Mouse (Mus musculus) neural tube, embryonic 15.5 days (tissue): ENCODE results near the gene BC030867. TPM values are rescaled to one million over a fixed set of nuclear protein-coding genes. Genes with fewer than 3 reads are reported as not detected.
"Not testable (repeated sequence)": the region's sequence is repeated elsewhere in the genome, so short reads cannot be mapped to it uniquely, and the experiment has no call there.

ENCODE experiments used
- ATAC-seq: fragments of 200-750 bp; cut with Nextera tagmentation; 2 replicates; pipeline ENCODE4 v1.8.0; 2017; ENCODE audit warnings: mild to moderate bottlenecking, moderate TSS enrichment, moderate library complexity; ENCODE audit not compliant: low FRiP score
- H3K27ac ChIP-seq: fragments of 300-500 bp; sonication (generic); replicated peaks from 2 replicates; pipeline ENCODE4 v1.5.1; 2015; ENCODE audit warnings: mild to moderate bottlenecking, inconsistent platforms
- H3K27me3 ChIP-seq: fragments of 300-500 bp; sonication (generic); replicated peaks from 2 replicates; pipeline ENCODE4 v1.6.1; 2015; ENCODE audit warnings: inconsistent platforms
- H3K36me3 ChIP-seq: fragments of 300-500 bp; sonication (generic); 2 replicates; pipeline ENCODE4 v1.6.1; 2015; ENCODE audit warnings: inconsistent platforms
- H3K4me1 ChIP-seq: fragments of 300-500 bp; sonication (generic); 2 replicates; pipeline ENCODE4 v1.6.1; 2015; ENCODE audit warnings: inconsistent platforms
- H3K4me2 ChIP-seq: fragments of 300-500 bp; sonication (generic); 2 replicates; pipeline ENCODE4 v1.6.1; 2015; ENCODE audit warnings: inconsistent platforms, mild to moderate bottlenecking, moderate library complexity
- H3K4me3 ChIP-seq: fragments of 300-500 bp; sonication (generic); replicated peaks from 2 replicates; pipeline ENCODE4 v1.5.1; 2015; ENCODE audit warnings: mild to moderate bottlenecking, inconsistent platforms
- H3K9ac ChIP-seq: fragments of 300-500 bp; sonication (generic); replicated peaks from 2 replicates; pipeline ENCODE4 v1.6.1; 2015; ENCODE audit warnings: mild to moderate bottlenecking, inconsistent platforms
- H3K9me3 ChIP-seq: fragments of 300-500 bp; sonication (generic); replicated peaks from 2 replicates; pipeline ENCODE4 v1.6.1; 2016; ENCODE audit warnings: inconsistent platforms
- WGBS: fragments of 180-500 bp; shearing (Covaris S2); methylation state at CpG from one replicate; pipeline ENCODE4 v1.1.7; 2015; ENCODE audit warnings: mixed read lengths; 5-methylcytosine and 5-hydroxymethylcytosine counted together
- polyA plus RNA-seq: library from polyadenylated mRNA; unstranded; fragments of >200 nt; fragmentation: Nextera tagmentation; extraction: Ambion mirVana; gene quantifications from 2 replicates; pipeline ENCODE4 v1.2.1, GENCODE M21; 2015

The BC030867 gene
- polyA plus RNA-seq, 1 experiment from 2014 or later: 2.2 TPM

GRCm38 (mm10) chr11:102263211-102263610 is 14.5 kb downstream of the BC030867 start:
- Histone ChIP-seq H3K9ac (no peak overlapping the region), H3K27ac (no peak overlapping the region), H3K27me3 (no peaks in the 10 kb centered on the region; the same call in 1 of the 2 replicates), H3K4me2 (no peak overlapping the region), H3K4me3 (no peak overlapping the region), H3K4me1 (peaks cover 13% of the 10 kb centered on the region), H3K9me3 (no peaks in the 10 kb centered on the region), H3K36me3 (no peaks in the 10 kb centered on the region)
- no peak for ATAC-seq
- 92% methylated on average over 7 of the region's 7 CpGs for WGBS

- no peak overlapping the region for H3K27ac ChIP-seq
- H3K9ac ChIP-seq: no peak overlapping the region
- no peaks in the 10 kb centered on the region for H3K36me3 ChIP-seq
- H3K4me3 ChIP-seq: no peak overlapping the region
- peaks cover 9% of the 10 kb centered on the region for H3K4me1 ChIP-seq
- no peaks in the 10 kb centered on the region for H3K9me3 ChIP-seq
- 72% methylated on average over 14 of the region's 14 CpGs for WGBS
- ATAC-seq: no peak
- H3K4me2 ChIP-seq: no peak overlapping the region
- H3K27me3 ChIP-seq: no peaks in the 10 kb centered on the region; the same call in 1 of the 2 replicates
Observed at GRCm38 (mm10) chr11:102265816-102266215, 17.1 kb downstream of the BC030867 start.

GRCm38 (mm10) chr11:102266631-102267355 is 18.1 kb downstream of the BC030867 start:
- no peak overlapping the region for H3K9ac ChIP-seq
- H3K9me3 ChIP-seq: no peaks in the 10 kb centered on the region
- no peaks in the 10 kb centered on the region; the same call in 1 of the 2 replicates for H3K27me3 ChIP-seq
- peaks cover 9% of the 10 kb centered on the region for H3K4me1 ChIP-seq
- WGBS: 84% methylated on average over 8 of the region's 8 CpGs
- no peak overlapping the region for H3K4me3 ChIP-seq
- H3K36me3 ChIP-seq: no peaks in the 10 kb centered on the region
- no peak for ATAC-seq
- H3K4me2 ChIP-seq: no peak overlapping the region
- no peak overlapping the region for H3K27ac ChIP-seq

GRCm38 (mm10) chr11:102267480-102267879 is 18.8 kb downstream of the BC030867 start:
- ATAC-seq: peak; percentile 74; the same call in 1 of the 2 replicates
- H3K9me3 ChIP-seq: no peaks in the 10 kb centered on the region
- H3K4me2 ChIP-seq: peak overlapping the region; percentile 27
- WGBS: 7% methylated on average over 11 of the region's 11 CpGs
- H3K4me3 ChIP-seq: no peak overlapping the region
- H3K36me3 ChIP-seq: no peaks in the 10 kb centered on the region
- H3K9ac ChIP-seq: no peak overlapping the region
- H3K27ac ChIP-seq: no peak overlapping the region
- no peaks in the 10 kb centered on the region; the same call in 1 of the 2 replicates for H3K27me3 ChIP-seq
- peaks cover 9% of the 10 kb centered on the region for H3K4me1 ChIP-seq

GRCm38 (mm10) chr11:102268520-102269244 is 20.0 kb downstream of the BC030867 start, which contains the start of gene Asb16:
TSS of gene Asb16 (plus strand) at chr11:102268743.
- no peaks in the 10 kb centered on the region for H3K36me3 ChIP-seq
- 84% methylated on average over 12 of the region's 12 CpGs for WGBS

GRCm38 (mm10) chr11:102276411-102276915 is 27.8 kb downstream of the BC030867 start:
- WGBS: under 1% methylated on average over 33 of the region's 33 CpGs
- peaks cover 4% of the 10 kb centered on the region; the same call in 1 of the 2 replicates for H3K27me3 ChIP-seq
- peak overlapping the region; percentile 38 for H3K4me3 ChIP-seq
- H3K9me3 ChIP-seq: no peaks in the 10 kb centered on the region
- no peaks in the 10 kb centered on the region for H3K36me3 ChIP-seq
- H3K4me2 ChIP-seq: peak overlapping the region; percentile 77
- ATAC-seq: peak; percentile 61
- peak overlapping the region; percentile 59 for H3K9ac ChIP-seq
- peaks cover 12% of the 10 kb centered on the region for H3K4me1 ChIP-seq
- peak overlapping the region; percentile 37; the same call in 1 of the 2 replicates for H3K27ac ChIP-seq

More at GRCm38 (mm10) chr11:102268520-102269244, 20.0 kb downstream of the BC030867 start, which contains the start of gene Asb16:
- no peaks in the 10 kb centered on the region for H3K9me3 ChIP-seq
- H3K4me2 ChIP-seq: peak within 1 kb of the TSS; percentile 27; the same call in 1 of the 2 replicates
- no peaks in the 10 kb centered on the region; the same call in 1 of the 2 replicates for H3K27me3 ChIP-seq
- H3K9ac ChIP-seq: no peak within 1 kb of the TSS
- no peak for ATAC-seq
- no peak within 1 kb of the TSS for H3K27ac ChIP-seq
- peaks cover 9% of the 10 kb centered on the region for H3K4me1 ChIP-seq
- H3K4me3 ChIP-seq: no peak within 1 kb of the TSS

GRCm38 (mm10) chr11:102277754-102278153 is 29.1 kb downstream of the BC030867 start:
- WGBS: 53% methylated on average over 9 of the region's 12 CpGs
- H3K27ac ChIP-seq: no peak overlapping the region
- no peaks in the 10 kb centered on the region for H3K9me3 ChIP-seq
- no peak for ATAC-seq
- H3K4me1 ChIP-seq: peaks cover 12% of the 10 kb centered on the region
- H3K4me3 ChIP-seq: no peak overlapping the region
- no peak overlapping the region for H3K9ac ChIP-seq
- peaks cover 4% of the 10 kb centered on the region; the same call in 1 of the 2 replicates for H3K27me3 ChIP-seq
- no peak overlapping the region for H3K4me2 ChIP-seq
- H3K36me3 ChIP-seq: no peaks in the 10 kb centered on the region

GRCm38 (mm10) chr11:102279595-102279994 is 30.9 kb downstream of the BC030867 start:
- Histone ChIP-seq H3K4me2 (no peak overlapping the region), H3K9me3 (no peaks in the 10 kb centered on the region), H3K27me3 (peaks cover 4% of the 10 kb centered on the region; the same call in 1 of the 2 replicates), H3K4me1 (peaks cover 12% of the 10 kb centered on the region), H3K36me3 (no peaks in the 10 kb centered on the region), H3K9ac (no peak overlapping the region), H3K27ac (no peak overlapping the region), H3K4me3 (no peak overlapping the region)
- 95% methylated on average over 3 of the region's 3 CpGs for WGBS
- no peak for ATAC-seq

GRCm38 (mm10) chr11:102280267-102280666 is 31.6 kb downstream of the BC030867 start:
- H3K27ac ChIP-seq, H3K4me3 ChIP-seq, H3K4me2 ChIP-seq, H3K9me3 ChIP-seq, H3K27me3 ChIP-seq, ATAC-seq, H3K36me3 ChIP-seq, H3K9ac ChIP-seq: not testable (repeated sequence)
- WGBS: 75% methylated on average over 6 of the region's 6 CpGs
- peaks cover 12% of the 10 kb centered on the region for H3K4me1 ChIP-seq

- Histone ChIP-seq H3K36me3 (peaks cover 17% of the 10 kb centered on the region), H3K27ac (peak overlapping the region; percentile 91), H3K27me3 (no peaks in the 10 kb centered on the region), H3K4me1 (peaks cover 26% of the 10 kb centered on the region), H3K4me2 (peak overlapping the region; percentile 74), H3K9me3 (no peaks in the 10 kb centered on the region), H3K9ac (no peak overlapping the region), H3K4me3 (peak overlapping the region; percentile 87)
- ATAC-seq: no peak
- WGBS: 88% methylated on average over 6 of the region's 6 CpGs
Observed at GRCm38 (mm10) chr11:102283922-102284321, 35.2 kb downstream of the BC030867 start.

- H3K4me3 ChIP-seq: peak within 1 kb of the TSS; percentile 87
- H3K27ac ChIP-seq: peak within 1 kb of the TSS; percentile 91
- H3K36me3 ChIP-seq: peaks cover 19% of the 10 kb centered on the region
- H3K4me2 ChIP-seq: peak within 1 kb of the TSS; percentile 74
- H3K9ac ChIP-seq: peak within 1 kb of the TSS; percentile 77
- H3K27me3 ChIP-seq: no peaks in the 10 kb centered on the region
- WGBS: under 1% methylated on average over 26 of the region's 32 CpGs
- no peaks in the 10 kb centered on the region for H3K9me3 ChIP-seq
- peak; percentile 94 for ATAC-seq
- H3K4me1 ChIP-seq: peaks cover 33% of the 10 kb centered on the region
Observed at GRCm38 (mm10) chr11:102284501-102285094, 35.9 kb downstream of the BC030867 start, which contains the start of gene Tmub2. TSS of gene Tmub2 (plus strand) at chr11:102284931.
